Mouse (Mus musculus) A20 (cell line): ENCODE measurements at regions not wholly inside any gene's neighbourhood (a gene's known extent, or its start where the extent isn't known, plus 50 kb on each side); places are given as distances from the start of the nearest gene placed in this dataset.
"Not testable (repeated sequence)": the region's sequence is repeated elsewhere in the genome, so short reads cannot be mapped to it uniquely, and the experiment has no call there.

Source experiments
- DNase-seq: peaks from one replicate; pipeline ENCODE4 v3.0.0-alpha.2; 2011; ENCODE audit warnings: low read depth, low spot score

GRCm38 (mm10) chr1:184669173-184669572 is 63.2 kb downstream of the Hlx start:
- not testable (repeated sequence) for DNase-seq

DNA sequence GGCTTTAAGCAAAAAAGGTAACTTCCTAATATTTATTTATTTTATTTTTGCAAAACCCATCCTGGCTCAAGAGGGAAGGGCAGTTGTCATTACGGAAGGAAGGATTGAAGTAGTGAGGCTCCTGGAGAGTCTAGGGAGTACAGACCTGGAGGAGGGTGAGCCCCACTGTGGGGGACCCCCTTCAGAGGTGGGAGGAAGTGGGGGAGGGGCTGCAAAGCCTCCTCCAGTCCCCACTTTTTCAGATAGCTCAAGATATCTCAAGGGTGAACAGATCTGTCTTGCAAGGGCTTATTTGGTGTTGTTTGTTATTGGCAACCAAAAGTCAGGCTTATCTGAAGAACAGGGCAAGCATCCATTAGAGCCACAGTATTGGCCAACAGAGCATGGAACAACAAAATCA is 64.0 kb downstream of the Hlx start:
- DNase-seq, result no peak

DNA sequence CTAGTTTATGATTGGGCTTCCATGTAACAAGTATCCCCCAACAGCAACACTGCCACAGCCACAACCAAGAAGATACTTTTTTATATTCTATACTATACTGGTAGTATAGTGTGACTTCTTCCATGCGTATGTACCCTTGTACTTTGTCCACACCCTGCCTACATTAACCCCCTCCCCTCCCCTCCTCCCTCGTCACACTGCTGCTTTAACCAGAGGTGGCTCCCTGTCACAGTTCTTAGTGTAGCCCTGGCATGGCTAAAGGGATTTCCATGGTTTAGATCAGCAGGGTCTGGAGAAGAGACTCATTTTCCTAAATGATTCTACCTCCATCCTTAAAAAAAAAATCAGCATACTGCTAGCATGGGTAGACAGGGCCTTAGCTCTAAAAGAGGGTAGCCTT is 64.4 kb downstream of the Hlx start:
- DNase-seq, result no peak

DNA sequence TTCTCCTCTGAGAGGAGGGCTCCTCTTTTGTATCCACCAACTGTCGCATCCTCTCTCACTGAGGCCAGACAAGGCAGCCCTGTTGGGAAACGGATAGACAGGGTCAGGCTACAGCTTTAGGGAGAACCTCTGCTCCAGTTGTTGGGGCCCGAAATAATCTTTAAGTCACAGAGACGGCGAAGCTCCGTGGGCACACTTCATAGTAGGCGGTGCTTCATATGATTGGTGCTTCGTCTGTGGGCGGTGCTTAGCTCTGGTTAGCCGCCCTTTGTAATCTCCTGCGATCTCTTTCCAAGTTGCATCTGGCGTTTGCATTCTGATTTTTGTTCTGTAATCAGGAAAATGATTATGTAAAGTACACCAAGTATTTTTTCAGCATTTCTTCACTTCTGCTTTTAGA is 67.2 kb downstream of the Hlx start:
- DNase-seq, result no peak

DNA sequence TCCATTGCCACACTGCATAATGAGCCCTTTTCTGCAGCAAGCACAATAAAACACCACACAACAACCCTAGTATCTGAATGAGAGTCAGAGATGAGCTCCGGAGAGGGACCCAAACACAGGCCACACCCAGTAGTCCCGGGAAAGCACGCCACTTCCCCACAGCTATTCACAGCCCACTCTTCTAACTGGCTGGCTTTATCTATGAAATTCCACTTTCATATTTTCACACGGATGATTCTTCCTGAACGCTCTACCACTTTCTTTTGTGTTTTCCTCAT is 68.4 kb downstream of the Hlx start:
- DNase-seq, result no peak

GRCm38 (mm10) chr1:184663300-184664097 is 68.9 kb downstream of the Hlx start:
- no peak for DNase-seq

DNA sequence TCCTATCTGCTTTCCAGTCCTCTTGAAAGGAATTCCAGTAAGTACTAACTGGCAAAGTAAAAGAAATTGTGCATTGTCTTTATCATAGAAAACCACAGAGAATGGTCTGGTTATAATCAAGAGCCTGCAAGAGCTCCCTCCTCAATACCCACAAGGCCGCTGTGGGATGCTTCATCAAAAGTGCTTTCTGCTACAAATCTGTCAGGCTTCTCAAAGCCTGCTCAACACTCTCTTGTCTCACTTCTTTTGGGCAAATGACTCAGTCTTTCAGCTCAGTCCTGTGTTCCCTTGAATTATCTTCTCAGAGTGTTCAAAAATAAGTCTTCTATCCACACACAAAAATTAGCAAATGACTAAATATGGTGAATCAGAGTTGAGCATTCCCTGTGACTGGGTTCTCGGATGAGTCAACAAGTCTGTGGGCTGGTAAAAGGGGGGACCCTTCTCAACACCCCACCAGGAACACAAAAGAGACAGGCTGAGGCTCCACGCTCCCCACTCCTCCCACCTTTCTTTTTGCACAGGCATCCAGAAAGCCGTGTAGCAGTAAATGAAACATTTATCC is 81.8 kb downstream of the Hlx start:
- no peak for DNase-seq

DNA sequence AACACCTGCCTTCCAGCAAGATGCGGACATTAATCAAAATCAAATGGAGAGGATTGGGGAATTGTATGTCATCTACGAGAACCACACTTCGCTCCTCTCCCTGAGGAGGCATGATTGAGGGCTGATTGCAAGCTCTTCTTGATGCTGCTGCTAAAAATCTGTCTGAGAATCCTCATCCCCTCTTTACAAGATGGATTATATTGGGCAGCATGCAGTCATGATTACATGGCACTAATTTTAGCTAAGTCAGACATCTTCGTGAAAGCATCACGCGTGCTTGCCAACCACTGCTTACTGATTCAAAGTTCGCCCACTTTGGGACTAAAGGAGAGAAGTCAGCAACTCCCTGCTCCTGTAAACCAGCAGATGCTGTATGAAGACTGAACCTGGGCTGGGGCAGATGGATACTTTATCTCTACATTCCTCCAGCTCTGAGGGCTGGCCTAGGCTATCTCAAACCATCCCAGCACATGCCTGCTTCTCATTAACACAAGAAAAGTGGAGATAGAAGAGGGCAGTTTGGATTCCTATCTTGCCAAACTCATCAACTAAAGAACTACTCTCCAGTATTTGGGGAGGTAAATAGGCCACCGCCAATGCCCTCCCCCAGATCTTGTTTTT is 84.4 kb downstream of the Hlx start:
- no peak for DNase-seq

- DNase-seq, result no peak
These were observed 87.4 kb downstream of the Hlx start for GRCm38 (mm10) chr1:184644767-184645598.

DNA sequence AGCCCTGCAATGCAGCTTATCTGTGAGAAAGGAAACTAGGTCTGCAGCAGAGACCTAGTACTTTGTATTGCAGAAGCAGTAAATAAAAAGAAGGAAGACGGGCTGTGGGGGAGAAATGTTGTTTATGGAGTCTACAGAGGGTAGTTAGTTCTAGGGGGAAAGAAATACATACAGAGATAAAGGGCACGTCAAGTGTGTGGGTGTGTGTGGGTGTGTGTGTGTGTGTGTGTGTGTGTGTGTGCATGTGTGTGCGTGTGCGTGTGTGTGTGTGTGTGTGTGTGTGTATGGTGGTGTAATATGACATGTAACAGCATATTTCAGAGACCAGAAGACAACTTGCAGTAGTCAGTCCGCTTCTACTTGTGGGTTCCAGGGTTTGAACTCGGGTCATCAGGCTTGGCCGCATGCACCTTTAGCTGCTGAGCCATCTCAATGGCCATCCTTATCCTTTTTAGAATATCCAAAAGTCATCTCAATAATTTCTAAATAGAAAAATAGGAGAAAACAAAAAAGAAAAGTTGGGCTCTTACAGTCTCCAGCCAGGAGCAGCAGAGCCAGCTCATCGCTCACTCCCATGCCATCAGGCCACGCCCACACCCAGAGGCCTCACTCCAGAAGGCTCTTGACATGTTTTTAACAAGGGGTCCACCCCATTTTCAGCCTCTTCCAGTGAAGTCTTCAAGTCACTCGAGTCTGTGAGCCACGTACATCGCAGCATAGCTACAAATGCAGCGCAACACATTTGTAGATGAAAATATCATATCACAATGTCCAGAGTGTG is 101.5 kb downstream of the Hlx start:
- no peak for DNase-seq

DNA sequence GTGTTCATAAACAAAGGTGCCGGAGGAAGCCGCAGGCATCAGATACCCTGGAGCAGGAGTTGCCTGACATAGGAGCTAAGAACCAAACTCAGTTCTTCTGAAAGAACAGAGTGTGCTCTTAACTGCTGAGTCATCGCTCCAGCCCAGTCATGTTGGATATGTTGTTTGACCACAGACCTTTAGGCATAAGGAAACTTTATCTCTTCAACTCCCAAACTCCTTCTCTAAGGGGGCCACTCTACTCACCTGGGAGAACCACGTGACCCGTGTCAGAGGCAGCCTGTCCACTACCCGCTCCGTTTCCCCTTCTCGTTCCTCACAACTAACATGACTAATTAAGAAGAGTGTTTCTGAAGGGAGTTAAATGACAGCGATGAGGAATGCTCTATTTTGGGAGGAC is 103.2 kb downstream of the Hlx start:
- no peak for DNase-seq

GRCm38 (mm10) chr1:184628566-184629168 is 103.8 kb downstream of the Hlx start:
- no peak for DNase-seq

DNA sequence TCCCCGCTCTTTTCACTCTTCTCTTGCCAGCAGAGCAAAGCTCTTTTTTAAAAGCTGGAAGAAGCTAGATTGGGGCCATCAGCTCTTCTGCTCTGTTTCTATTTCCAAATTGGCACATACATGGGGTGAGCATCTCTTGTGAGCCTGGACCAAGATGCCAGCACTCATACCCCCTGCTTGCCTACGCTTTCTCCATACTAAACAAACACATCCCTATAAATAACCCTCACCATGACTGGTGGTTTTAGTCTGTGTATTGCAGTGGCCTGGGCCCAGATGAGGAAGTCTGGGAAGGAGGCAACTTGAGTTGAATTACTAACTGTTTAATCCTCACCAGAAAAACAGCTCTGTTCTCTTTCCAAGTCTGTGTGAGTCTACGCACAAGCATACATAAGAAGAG is 110.0 kb downstream of the Hlx start:
- no peak for DNase-seq

DNA sequence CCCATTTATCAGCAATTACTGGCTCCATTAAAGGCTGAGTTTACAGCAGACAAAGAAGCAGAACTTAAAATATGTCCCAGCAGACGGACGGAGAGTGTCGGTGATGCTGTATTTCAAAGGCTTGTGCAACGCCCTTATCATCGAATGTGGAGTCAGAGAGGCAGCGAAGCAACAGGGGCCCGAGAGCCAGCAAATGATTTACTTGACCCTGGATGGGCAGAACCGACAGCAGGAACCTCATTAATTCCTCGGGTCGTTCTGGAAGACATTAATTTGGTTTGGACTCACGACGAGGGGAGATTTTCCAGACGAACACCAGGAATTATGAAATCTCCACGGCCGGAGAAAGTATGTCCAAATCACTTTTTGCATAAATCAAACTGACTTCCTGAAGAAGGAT is 110.5 kb downstream of the Hlx start:
- no peak for DNase-seq

GRCm38 (mm10) chr1:184617853-184618454 is 114.5 kb downstream of the Hlx start:
- no peak for DNase-seq

GRCm38 (mm10) chr1:184615991-184616390 is 116.4 kb downstream of the Hlx start:
- DNase-seq, result no peak

GRCm38 (mm10) chr1:184614699-184615415 is 117.6 kb downstream of the Hlx start:
- no peak for DNase-seq

DNA sequence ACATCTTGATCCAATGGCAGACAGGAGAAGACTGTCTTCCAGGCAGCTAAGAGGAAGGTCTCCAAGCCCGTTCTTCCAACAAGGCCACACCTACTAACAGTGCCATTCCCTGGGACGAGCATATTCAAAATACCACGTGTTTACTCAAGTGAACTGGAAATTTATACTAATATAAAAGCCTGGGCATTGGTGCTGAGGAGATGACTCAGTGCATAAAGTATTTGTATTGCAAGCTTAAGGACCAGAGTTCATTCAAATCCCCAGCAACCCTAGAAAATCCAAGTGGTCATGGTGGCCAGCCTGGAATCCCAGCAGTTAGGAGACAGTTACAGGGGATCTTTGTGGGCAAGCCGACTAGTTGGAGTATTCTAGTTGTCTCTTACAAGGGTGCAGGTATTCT is 119.5 kb downstream of the Hlx start:
- DNase-seq, result no peak

DNA sequence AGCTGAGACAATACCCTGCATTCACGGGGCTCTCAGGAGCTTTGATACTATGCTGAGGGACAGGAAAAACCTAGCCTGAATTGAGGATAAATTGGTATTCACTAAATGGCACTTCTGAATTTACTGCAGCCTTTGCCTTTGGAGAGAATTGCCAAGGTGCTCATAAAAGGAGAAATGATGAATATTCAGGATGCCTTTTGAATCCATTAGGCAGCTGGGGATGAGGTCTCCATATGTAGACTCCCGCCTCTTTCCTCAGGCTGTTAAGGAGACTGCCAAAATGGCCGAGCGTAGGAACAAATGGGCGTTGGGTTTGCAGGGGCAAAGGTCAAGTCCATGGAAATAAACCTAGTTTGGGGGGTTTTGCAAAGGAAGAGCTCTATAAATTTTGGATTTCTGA is 123.5 kb downstream of the Hlx start:
- no peak for DNase-seq

- no peak for DNase-seq
These were observed 124.1 kb downstream of the Hlx start for GRCm38 (mm10) chr1:184608338-184608737.
